Mouse (Mus musculus) hindbrain, embryonic 15.5 days (tissue): ENCODE results near the gene Abhd14a. TPM values are rescaled to one million over a fixed set of nuclear protein-coding genes. Genes with fewer than 3 reads are reported as not detected.

Experiments used
- ATAC-seq: fragments of 200-750 bp; cut with Nextera tagmentation; 2 replicates; pipeline ENCODE4 v1.8.0; 2017; ENCODE audit warnings: low read depth, moderate number of reproducible peaks, moderate TSS enrichment; ENCODE audit not compliant: low FRiP score
- H3K27ac ChIP-seq: fragments of 300-500 bp; sonication (generic); replicated peaks from 2 replicates; pipeline ENCODE4 v1.5.1; 2015; ENCODE audit warnings: mild to moderate bottlenecking, inconsistent platforms
- H3K27me3 ChIP-seq: fragments of 300-500 bp; sonication (generic); 2 replicates; pipeline ENCODE4 v1.6.1; 2015; ENCODE audit warnings: control low read depth, inconsistent platforms
- H3K36me3 ChIP-seq: fragments of 300-500 bp; sonication (generic); 2 replicates; pipeline ENCODE4 v1.6.1; 2015; ENCODE audit warnings: control low read depth, inconsistent platforms
- H3K4me1 ChIP-seq: fragments of 300-500 bp; sonication (generic); replicated peaks from 2 replicates; pipeline ENCODE4 v1.6.1; 2015; ENCODE audit warnings: control low read depth, inconsistent platforms
- H3K4me2 ChIP-seq: fragments of 300-500 bp; sonication (generic); 2 replicates; pipeline ENCODE4 v1.6.1; 2015; ENCODE audit warnings: moderate library complexity, mild to moderate bottlenecking, inconsistent platforms
- H3K4me3 ChIP-seq: fragments of 300-500 bp; sonication (generic); 2 replicates; pipeline ENCODE4 v1.5.1; 2015; ENCODE audit warnings: mild to moderate bottlenecking, inconsistent platforms
- H3K9ac ChIP-seq: fragments of 300-500 bp; sonication (generic); 2 replicates; pipeline ENCODE4 v1.6.1; 2015; ENCODE audit warnings: inconsistent platforms
- H3K9me3 ChIP-seq: fragments of 300-500 bp; sonication (generic); 2 replicates; pipeline ENCODE4 v1.6.1; 2016; ENCODE audit warnings: control low read depth, inconsistent platforms
- WGBS: fragments of 180-500 bp; shearing (Covaris S2); methylation state at CpG from one replicate; pipeline ENCODE4 v1.1.7; 2015; 5-methylcytosine and 5-hydroxymethylcytosine counted together
- polyA plus RNA-seq: library from polyadenylated mRNA; unstranded; fragments of >200 nt; fragmentation: Nextera tagmentation; extraction: Ambion mirVana; gene quantifications from 2 replicates; pipeline ENCODE4 v1.2.1, GENCODE M21; 2015

Abhd14a gene
- polyA plus RNA-seq, 1 experiment from 2014 or later: 80.7 TPM

GRCm38 (mm10) chr9:106466721-106467120 lies 19.2 kb upstream of the Abhd14a start:
- Histone ChIP-seq H3K4me3 (no peak overlapping the region), H3K9me3 (no peaks in the 10 kb centered on the region), H3K4me1 (peaks cover 22% of the 10 kb centered on the region), H3K27ac (no peak overlapping the region), H3K9ac (no peak overlapping the region), H3K36me3 (peaks cover 17% of the 10 kb centered on the region), H3K4me2 (no peak overlapping the region), H3K27me3 (no peaks in the 10 kb centered on the region)
- 88% methylated on average over 6 of the region's 6 CpGs for WGBS
- no peak for ATAC-seq

- peak; percentile 36 for ATAC-seq
Measured at GRCm38 (mm10) chr9:106465571-106466200, 18.2 kb upstream of the Abhd14a start, which contains the start of gene Gpr62. Gene Gpr62 (minus strand): TSS chr9:106465938.

GRCm38 (mm10) chr9:106464751-106465541 lies 17.5 kb upstream of the Abhd14a start:
- Histone ChIP-seq H3K4me2 (peak overlapping the region; percentile 91), H3K27me3 (no peaks in the 10 kb centered on the region), H3K9ac (peak overlapping the region; percentile 73), H3K27ac (peak overlapping the region; percentile 90), H3K4me3 (peak overlapping the region; percentile 49), H3K9me3 (no peaks in the 10 kb centered on the region), H3K36me3 (peaks cover 28% of the 10 kb centered on the region), H3K4me1 (peaks cover 23% of the 10 kb centered on the region)
- 2% methylated on average over 86 of the region's 99 CpGs for WGBS
- peak; percentile 78 for ATAC-seq

More at GRCm38 (mm10) chr9:106465571-106466200, 18.2 kb upstream of the Abhd14a start, which contains the start of gene Gpr62:
- WGBS: 23% methylated on average over 26 of the region's 26 CpGs
- peak within 1 kb of the TSS; percentile 73 for H3K9ac ChIP-seq
- H3K4me3 ChIP-seq: peak within 1 kb of the TSS; percentile 49
- peaks cover 22% of the 10 kb centered on the region for H3K4me1 ChIP-seq
- peak within 1 kb of the TSS; percentile 91 for H3K4me2 ChIP-seq
- no peaks in the 10 kb centered on the region for H3K9me3 ChIP-seq
- peak within 1 kb of the TSS; percentile 90 for H3K27ac ChIP-seq
- H3K36me3 ChIP-seq: peaks cover 25% of the 10 kb centered on the region
- H3K27me3 ChIP-seq: no peaks in the 10 kb centered on the region

GRCm38 (mm10) chr9:106463122-106464063 lies 15.9 kb upstream of the Abhd14a start:
- no peak for ATAC-seq
- peaks cover 36% of the 10 kb centered on the region for H3K4me1 ChIP-seq
- H3K9ac ChIP-seq: no peak overlapping the region
- H3K4me3 ChIP-seq: no peak overlapping the region
- H3K4me2 ChIP-seq: no peak overlapping the region
- H3K27ac ChIP-seq: no peak overlapping the region
- H3K27me3 ChIP-seq: no peaks in the 10 kb centered on the region
- H3K9me3 ChIP-seq: no peaks in the 10 kb centered on the region
- peaks cover 28% of the 10 kb centered on the region for H3K36me3 ChIP-seq
- 75% methylated on average over 21 of the region's 21 CpGs for WGBS

GRCm38 (mm10) chr9:106462430-106462800 lies 14.9 kb upstream of the Abhd14a start:
- Histone ChIP-seq H3K4me1 (peaks cover 45% of the 10 kb centered on the region), H3K9me3 (no peaks in the 10 kb centered on the region), H3K27ac (no peak overlapping the region), H3K4me2 (no peak overlapping the region), H3K36me3 (peaks cover 28% of the 10 kb centered on the region), H3K27me3 (no peaks in the 10 kb centered on the region), H3K4me3 (no peak overlapping the region), H3K9ac (no peak overlapping the region)
- no peak for ATAC-seq
- WGBS: 86% methylated on average over 12 of the region's 12 CpGs

GRCm38 (mm10) chr9:106461641-106462429 lies 14.4 kb upstream of the Abhd14a start:
- H3K9me3 ChIP-seq: no peaks in the 10 kb centered on the region
- H3K4me3 ChIP-seq: no peak overlapping the region
- ATAC-seq: no peak
- 79% methylated on average over 16 of the region's 16 CpGs for WGBS
- H3K36me3 ChIP-seq: peaks cover 28% of the 10 kb centered on the region
- H3K4me2 ChIP-seq: no peak overlapping the region
- no peak overlapping the region for H3K9ac ChIP-seq
- H3K27ac ChIP-seq: no peak overlapping the region
- no peaks in the 10 kb centered on the region for H3K27me3 ChIP-seq
- H3K4me1 ChIP-seq: peaks cover 51% of the 10 kb centered on the region

GRCm38 (mm10) chr9:106461026-106461415 lies 13.5 kb upstream of the Abhd14a start:
- ATAC-seq: no peak
- no peak overlapping the region for H3K9ac ChIP-seq
- H3K27me3 ChIP-seq: no peaks in the 10 kb centered on the region
- H3K27ac ChIP-seq: no peak overlapping the region
- no peak overlapping the region for H3K4me3 ChIP-seq
- whole genome bisulfite sequencing: 94% methylated on average over 9 of the region's 9 CpGs
- peaks cover 28% of the 10 kb centered on the region for H3K36me3 ChIP-seq
- peaks cover 57% of the 10 kb centered on the region for H3K4me1 ChIP-seq
- no peak overlapping the region for H3K4me2 ChIP-seq
- no peaks in the 10 kb centered on the region for H3K9me3 ChIP-seq

- peaks cover 28% of the 10 kb centered on the region for H3K36me3 ChIP-seq
- H3K9ac ChIP-seq: no peak overlapping the region
- 75% methylated on average over 18 of the region's 18 CpGs for WGBS
- no peak for ATAC-seq
- H3K9me3 ChIP-seq: no peaks in the 10 kb centered on the region
- no peak overlapping the region for H3K4me2 ChIP-seq
- H3K27ac ChIP-seq: no peak overlapping the region
- no peak overlapping the region for H3K4me3 ChIP-seq
- no peaks in the 10 kb centered on the region for H3K27me3 ChIP-seq
- H3K4me1 ChIP-seq: peaks cover 57% of the 10 kb centered on the region
Measured at GRCm38 (mm10) chr9:106460401-106461025, 13.0 kb upstream of the Abhd14a start.

GRCm38 (mm10) chr9:106459946-106460345 lies 12.5 kb upstream of the Abhd14a start:
- 82% methylated on average over 15 of the region's 15 CpGs for WGBS
- no peak for ATAC-seq
- Histone ChIP-seq H3K9me3 (no peaks in the 10 kb centered on the region), H3K27ac (no peak overlapping the region), H3K4me2 (no peak overlapping the region), H3K4me1 (peaks cover 57% of the 10 kb centered on the region), H3K27me3 (no peaks in the 10 kb centered on the region), H3K4me3 (no peak overlapping the region), H3K36me3 (peaks cover 28% of the 10 kb centered on the region), H3K9ac (no peak overlapping the region)

GRCm38 (mm10) chr9:106457920-106458319 lies 10.4 kb upstream of the Abhd14a start:
- ATAC-seq: no peak

GRCm38 (mm10) chr9:106457163-106457559 lies 9.7 kb upstream of the Abhd14a start:
- H3K9ac ChIP-seq: peak overlapping the region; percentile 80; the same call in 1 of the 2 replicates
- no peaks in the 10 kb centered on the region for H3K9me3 ChIP-seq
- peaks cover 15% of the 10 kb centered on the region for H3K36me3 ChIP-seq
- H3K27ac ChIP-seq: peak overlapping the region; percentile 91
- peaks cover 66% of the 10 kb centered on the region for H3K4me1 ChIP-seq
- H3K27me3 ChIP-seq: no peaks in the 10 kb centered on the region
- ATAC-seq: no peak
- WGBS: 35% methylated on average over 9 of the region's 9 CpGs
- H3K4me2 ChIP-seq: peak overlapping the region; percentile 91
- H3K4me3 ChIP-seq: peak overlapping the region; percentile 76

More at GRCm38 (mm10) chr9:106457920-106458319, 10.4 kb upstream of the Abhd14a start:
- Histone ChIP-seq H3K4me3 (no peak overlapping the region), H3K36me3 (peaks cover 20% of the 10 kb centered on the region), H3K9ac (no peak overlapping the region), H3K4me2 (peak overlapping the region; percentile 91), H3K4me1 (peaks cover 59% of the 10 kb centered on the region), H3K27me3 (no peaks in the 10 kb centered on the region), H3K27ac (0 out of 2 replicates have a peak overlapping the region, but pooled peaks have one; percentile 91), H3K9me3 (no peaks in the 10 kb centered on the region)
- 43% methylated on average over 5 of the region's 5 CpGs for WGBS
